Mouse (Mus musculus) gastrocnemius, postnatal 14 days (tissue): Measurements from ENCODE around the gene Coro7. TPM values are rescaled to one million over a fixed set of nuclear protein-coding genes. Genes with fewer than 3 reads are reported as not detected.
"Not testable (repeated sequence)": the region's sequence is repeated elsewhere in the genome, so short reads cannot be mapped to it uniquely, and the experiment has no call there.

Experiments
- DNase-seq: peaks from one replicate; pipeline ENCODE4 v3.0.0; 2021; ENCODE audit warnings: mixed read lengths
- intact Hi-C: fragments of 180-260 bp; cut with DNase I; formaldehyde crosslinking; loops from one replicate; pipeline ENCODE4 v1.15.1; 2025; ENCODE audit warnings: low total_unique reads
- long read RNA-seq, 2 experiments: library from polyadenylated mRNA; stranded (forward); transcript quantifications; one replicate each; pipeline ENCODE4 v2.0.0; 2021
- total RNA-seq, 2 experiments: library from RNA; stranded (reverse); gene quantifications; 2 replicates each; pipeline ENCODE4 v1.2.3; 2021

Coro7 gene
- 10 to 100 TPM; 13.9 to 17.8 TPM for total RNA-seq
- long read RNA-seq, experiment 1, full-length matches to known transcripts, result 8 of 20 reads
- long read RNA-seq, experiment 1, partial matches to known transcripts, result 8 of 20 reads
- long read RNA-seq, experiment 1, other reads (novel, unspliced or antisense), result 4 of 20 reads
- long read RNA-seq, experiment 2, full-length matches to known transcripts, result 4 of 18 reads
- long read RNA-seq, experiment 2, partial matches to known transcripts, result 11 of 18 reads
- long read RNA-seq, experiment 2, other reads (novel, unspliced or antisense), result 3 of 18 reads

- intact Hi-C loops, result no loop called here
These were observed at the start of gene Coro7 for GRCm38 (mm10) chr16:4679121-4680018. Gene Coro7, minus strand, starts transcription at chr16:4679777.

GRCm38 (mm10) chr16:4727963-4728362 is 48.4 kb upstream of the Coro7 start:
- no peak for DNase-seq
- intact Hi-C loops, result no loop called here

More at GRCm38 (mm10) chr16:4679121-4680018, at the start of gene Coro7:
- peak; percentile 92 for DNase-seq

GRCm38 (mm10) chr16:4727526-4727925 is 47.9 kb upstream of the Coro7 start:
- intact Hi-C loops, result no loop called here
- no peak for DNase-seq

GRCm38 (mm10) chr16:4726528-4727128 is 47.1 kb upstream of the Coro7 start:
- intact Hi-C loops, result no loop called here
- DNase-seq, result no peak

- intact Hi-C loops, result no loop called here
- DNase-seq, result peak; percentile 93
These were observed 46.4 kb upstream of the Coro7 start, which contains the start of gene Hmox2 for GRCm38 (mm10) chr16:4725780-4726527. Gene Hmox2, plus strand, starts transcription at chr16:4726361.

GRCm38 (mm10) chr16:4725266-4725665 is 45.7 kb upstream of the Coro7 start:
- intact Hi-C loops, result no loop called here
- no peak for DNase-seq

GRCm38 (mm10) chr16:4722915-4723209 is 43.3 kb upstream of the Coro7 start:
- DNase-seq, result no peak
- intact Hi-C loops, result no loop called here

- intact Hi-C loops, result no loop called here
- DNase-seq, result no peak
These were observed 42.7 kb upstream of the Coro7 start for GRCm38 (mm10) chr16:4722128-4722914.

GRCm38 (mm10) chr16:4718753-4719518 is 39.4 kb upstream of the Coro7 start, which contains the start of gene Nmral1:
Gene Nmral1, minus strand, starts transcription at chr16:4719356.
- intact Hi-C loops, result no loop called here
- DNase-seq, result peak; percentile 53

GRCm38 (mm10) chr16:4717866-4718265 is 38.3 kb upstream of the Coro7 start:
- intact Hi-C loops, result no loop called here
- no peak for DNase-seq

GRCm38 (mm10) chr16:4713861-4714710 is 34.5 kb upstream of the Coro7 start:
- no peak for DNase-seq
- intact Hi-C loops, result no loop called here

- no peak for DNase-seq
- intact Hi-C loops, result no loop called here
These were observed 31.6 kb upstream of the Coro7 start for GRCm38 (mm10) chr16:4711173-4711572.

GRCm38 (mm10) chr16:4705541-4705940 is 26.0 kb upstream of the Coro7 start:
- intact Hi-C loops, result loop anchor here (10.0 kb wide), 1 partner anchor 89 kb away; the partner anchor contains the start of gene Cdip1
- no peak for DNase-seq

- DNase-seq, result no peak
- intact Hi-C loops, result loop anchor here (10.0 kb wide), 1 partner anchor 92 kb away; the partner anchor contains the start of gene Cdip1
These were observed 23.1 kb upstream of the Coro7 start for GRCm38 (mm10) chr16:4702646-4703045.

GRCm38 (mm10) chr16:4701211-4701610 is 21.6 kb upstream of the Coro7 start:
- DNase-seq, result no peak
- intact Hi-C loops, result loop anchor here (10.0 kb wide), 1 partner anchor 94 kb away; the partner anchor contains the start of gene Cdip1

GRCm38 (mm10) chr16:4689371-4689770 is 9.8 kb upstream of the Coro7 start:
- intact Hi-C loops, DNase-seq: not testable (repeated sequence)

GRCm38 (mm10) chr16:4684457-4684791 is 4.8 kb upstream of the Coro7 start:
- DNase-seq, result no peak
- intact Hi-C loops, result no loop called here
